Mouse (Mus musculus) limb, embryonic 12.5 days (tissue): ENCODE measurements around the gene Zfp658. TPM values are rescaled to one million over a fixed set of nuclear protein-coding genes. Genes with fewer than 3 reads are reported as not detected.

Experiments used
- polyA plus RNA-seq: library from polyadenylated mRNA; unstranded; fragments of >200 nt; fragmentation: Nextera tagmentation; extraction: Ambion mirVana; gene quantifications from 2 replicates; pipeline ENCODE4 v1.2.1, GENCODE M21; 2016

Gene Zfp658
- polyA plus RNA-seq, 1 experiment from 2014 or later = 5.6 TPM

Other genes with a start within 250 kb of the Zfp658 start
- 14.5 and 15.1 TPM in 2 replicates for gene Zfp715, start 249.0 kb upstream of the Zfp658 start, polyA plus RNA-seq
- 0.33 and 0.40 TPM in 2 replicates for gene Siglecf, start 210.9 kb upstream of the Zfp658 start, polyA plus RNA-seq
- not detected in 2 replicates for gene Siglecg, start 154.1 kb upstream of the Zfp658 start, polyA plus RNA-seq
- gene Lim2, start 134.6 kb upstream of the Zfp658 start, polyA plus RNA-seq = not detected in 2 replicates
- gene Nkg7, start 125.2 kb upstream of the Zfp658 start, polyA plus RNA-seq = 0.64 TPM in 1 of 2 replicates, not detected in the other
- not detected in 2 replicates for gene Cldnd2, start 121.5 kb upstream of the Zfp658 start, polyA plus RNA-seq
- 236 and 240 TPM in 2 replicates for gene Etfb, start 118.2 kb upstream of the Zfp658 start, polyA plus RNA-seq
- 1.1 TPM in 1 of 2 replicates, not detected in the other for gene Gm45233, start 118.1 kb upstream of the Zfp658 start, polyA plus RNA-seq
- 1.8 and 3.7 TPM in 2 replicates for gene Vsig10l, start 99.1 kb upstream of the Zfp658 start, polyA plus RNA-seq
- 1.4 and 1.7 TPM in 2 replicates for gene Iglon5, start 72.2 kb upstream of the Zfp658 start, polyA plus RNA-seq
- not detected in 2 replicates for gene 4931406B18Rik, start 56.3 kb upstream of the Zfp658 start, polyA plus RNA-seq
- 0.83 and 1.4 TPM in 2 replicates for gene Cd33, start 17.8 kb upstream of the Zfp658 start, polyA plus RNA-seq
- gene Zfp719, start 17.4 kb downstream of the Zfp658 start, polyA plus RNA-seq = 15.6 and 15.7 TPM in 2 replicates
- gene Zfp819, start 44.9 kb downstream of the Zfp658 start, polyA plus RNA-seq = 0.40 and 0.44 TPM in 2 replicates
- not detected in 2 replicates for gene Ceacam18, start 72.5 kb downstream of the Zfp658 start, polyA plus RNA-seq
- 0.22 and 0.70 TPM in 2 replicates for gene Siglece, start 97.9 kb downstream of the Zfp658 start, polyA plus RNA-seq
- gene Ctu1, start 109.8 kb downstream of the Zfp658 start, polyA plus RNA-seq = 15.4 and 15.7 TPM in 2 replicates
- not detected in 2 replicates for gene Klk14, start 128.2 kb downstream of the Zfp658 start, polyA plus RNA-seq
- gene Klk13, start 150.3 kb downstream of the Zfp658 start, polyA plus RNA-seq = 0.11 and 0.31 TPM in 2 replicates
- gene Klk12, start 206.6 kb downstream of the Zfp658 start, polyA plus RNA-seq = not detected in 2 replicates
- not detected in 2 replicates for gene Klk11, start 212.3 kb downstream of the Zfp658 start, polyA plus RNA-seq
- gene Klk10, start 218.8 kb downstream of the Zfp658 start, polyA plus RNA-seq = 0.35 and 0.41 TPM in 2 replicates
- gene Klk9, start 229.6 kb downstream of the Zfp658 start, polyA plus RNA-seq = 0.14 and 0.19 TPM in 2 replicates
- gene Klk8, start 235.3 kb downstream of the Zfp658 start, polyA plus RNA-seq = 12.7 and 13.4 TPM in 2 replicates
- 0.10 TPM in 1 of 2 replicates, not detected in the other for gene Klk7, start 249.0 kb downstream of the Zfp658 start, polyA plus RNA-seq